Mouse (Mus musculus) forebrain, embryonic 11.5 days (tissue): ENCODE measurements at regions not wholly inside any gene's neighbourhood (a gene's known extent, or its start where the extent isn't known, plus 50 kb on each side); places are given as distances from the start of the nearest gene placed in this dataset.

Experiments
- ATAC-seq: fragments of 200-750 bp; cut with Nextera tagmentation; replicated peaks from 2 replicates; pipeline ENCODE4 v1.8.0; 2017; ENCODE audit warnings: moderate TSS enrichment; ENCODE audit not compliant: low FRiP score
- DNase-seq: peaks from one replicate; pipeline ENCODE4 v3.0.0-alpha.2; 2017; ENCODE audit warnings: low spot score
- H3K27ac ChIP-seq: fragments of 300-500 bp; sonication (generic); 2 replicates; pipeline ENCODE4 v1.5.1; 2014; ENCODE audit warnings: low read depth, low read length
- H3K27me3 ChIP-seq: fragments of 300-500 bp; sonication (generic); 2 replicates; pipeline ENCODE4 v1.6.1; 2014; ENCODE audit warnings: mild to moderate bottlenecking, low read length, mixed read lengths; ENCODE audit not compliant: control insufficient read depth, insufficient read depth
- H3K36me3 ChIP-seq: fragments of 300-500 bp; sonication (generic); 2 replicates; pipeline ENCODE4 v1.6.1; 2014; ENCODE audit warnings: mild to moderate bottlenecking, low read length, moderate library complexity, mixed read lengths; ENCODE audit not compliant: control insufficient read depth, insufficient read depth
- H3K4me1 ChIP-seq: fragments of 300-500 bp; sonication (generic); replicated peaks from 2 replicates; pipeline ENCODE4 v1.6.1; 2014; ENCODE audit warnings: low read length, mixed read lengths; ENCODE audit not compliant: control insufficient read depth, insufficient read depth
- H3K4me2 ChIP-seq: fragments of 300-500 bp; sonication (generic); 2 replicates; pipeline ENCODE4 v1.6.1; 2014; ENCODE audit warnings: low read depth, mild to moderate bottlenecking, low read length, moderate library complexity, mixed read lengths; ENCODE audit not compliant: severe bottlenecking
- H3K4me3 ChIP-seq: fragments of 300-500 bp; sonication (generic); 2 replicates; pipeline ENCODE4 v1.5.1; 2014; ENCODE audit warnings: low read depth, low read length
- H3K9ac ChIP-seq: fragments of 300-500 bp; sonication (generic); 2 replicates; pipeline ENCODE4 v1.6.1; 2014; ENCODE audit warnings: low read length
- H3K9me3 ChIP-seq: fragments of 300-500 bp; sonication (generic); 2 replicates; pipeline ENCODE4 v1.6.1; 2016; ENCODE audit warnings: low read length, mixed read lengths; ENCODE audit not compliant: control insufficient read depth
- WGBS: fragments of 180-500 bp; shearing (Covaris S2); extraction: QIAGEN DNeasy Blood & Tissue Kit; methylation state at CpG from one replicate; pipeline ENCODE4 v1.1.7; 2014; 5-methylcytosine and 5-hydroxymethylcytosine counted together

DNA sequence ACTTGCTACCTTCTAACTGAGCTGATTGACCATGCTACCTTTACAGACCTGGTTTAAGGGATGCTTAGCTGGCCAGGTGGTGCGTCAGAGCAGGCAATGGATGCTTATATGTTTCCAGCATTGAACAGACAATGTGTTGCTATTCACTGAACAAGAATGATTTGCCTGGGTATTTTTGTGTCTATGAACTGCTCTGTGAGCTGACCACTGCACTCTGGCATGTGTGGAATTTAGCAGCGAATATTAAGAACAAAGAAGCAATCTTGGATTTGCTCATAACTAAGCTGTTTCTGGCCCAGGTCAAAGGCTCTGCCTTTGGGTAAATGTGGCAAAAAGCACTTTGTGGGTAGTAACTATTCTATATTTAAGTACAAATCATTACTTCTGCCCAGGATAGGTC is 58.3 kb upstream of the Ccdc39 start:
- Histone ChIP-seq H3K4me1 (peaks cover 11% of the 10 kb centered on the region), H3K27me3 (peaks cover 26% of the 10 kb centered on the region), H3K9me3 (no peaks in the 10 kb centered on the region), H3K9ac (no peak overlapping the region), H3K4me2 (no peak overlapping the region), H3K4me3 (no peak overlapping the region), H3K27ac (no peak overlapping the region), H3K36me3 (no peaks in the 10 kb centered on the region)
- ATAC-seq (no peak), DNase-seq (no peak)
- 72% methylated on average over 2 of the region's 2 CpGs for WGBS

- no peak overlapping the region for H3K9ac ChIP-seq
- peaks cover 11% of the 10 kb centered on the region for H3K4me1 ChIP-seq
- no peaks in the 10 kb centered on the region for H3K9me3 ChIP-seq
- no peaks in the 10 kb centered on the region for H3K36me3 ChIP-seq
- H3K27ac ChIP-seq: no peak overlapping the region
- H3K4me2 ChIP-seq: no peak overlapping the region
- no peak for DNase-seq
- peaks cover 33% of the 10 kb centered on the region for H3K27me3 ChIP-seq
- no peak overlapping the region for H3K4me3 ChIP-seq
- ATAC-seq: no peak
- WGBS: 78% methylated on average over 8 of the region's 8 CpGs
Observed at GRCm38 (mm10) chr3:33903326-33903725, 59.2 kb upstream of the Ccdc39 start.

DNA sequence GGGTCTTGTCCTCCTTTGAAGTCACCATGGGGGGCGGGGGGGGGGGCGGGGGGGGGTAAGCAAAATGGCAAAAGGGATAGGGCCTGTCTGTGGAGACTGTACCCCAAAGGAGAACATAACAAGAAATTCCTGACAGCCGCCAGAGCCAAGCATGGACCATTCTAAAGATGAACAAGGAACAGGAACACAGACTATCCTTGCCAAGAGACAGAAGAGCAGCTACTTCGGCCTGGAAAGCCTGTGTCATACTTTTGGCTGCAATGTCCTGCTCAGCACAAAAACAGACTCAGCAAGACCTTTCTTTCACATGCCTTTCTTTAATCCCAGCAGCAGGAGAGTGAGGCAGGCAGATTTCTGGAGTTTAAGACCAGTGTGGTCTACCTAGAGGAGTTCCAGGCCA is 59.7 kb upstream of the Ccdc39 start:
- Histone ChIP-seq H3K9ac (no peak overlapping the region), H3K9me3 (no peaks in the 10 kb centered on the region), H3K27me3 (peaks cover 35% of the 10 kb centered on the region), H3K4me1 (peaks cover 11% of the 10 kb centered on the region), H3K4me2 (no peak overlapping the region), H3K36me3 (no peaks in the 10 kb centered on the region), H3K27ac (no peak overlapping the region), H3K4me3 (no peak overlapping the region)
- ATAC-seq: no peak
- no peak for DNase-seq
- 49% methylated on average over 4 of the region's 4 CpGs for WGBS

DNA sequence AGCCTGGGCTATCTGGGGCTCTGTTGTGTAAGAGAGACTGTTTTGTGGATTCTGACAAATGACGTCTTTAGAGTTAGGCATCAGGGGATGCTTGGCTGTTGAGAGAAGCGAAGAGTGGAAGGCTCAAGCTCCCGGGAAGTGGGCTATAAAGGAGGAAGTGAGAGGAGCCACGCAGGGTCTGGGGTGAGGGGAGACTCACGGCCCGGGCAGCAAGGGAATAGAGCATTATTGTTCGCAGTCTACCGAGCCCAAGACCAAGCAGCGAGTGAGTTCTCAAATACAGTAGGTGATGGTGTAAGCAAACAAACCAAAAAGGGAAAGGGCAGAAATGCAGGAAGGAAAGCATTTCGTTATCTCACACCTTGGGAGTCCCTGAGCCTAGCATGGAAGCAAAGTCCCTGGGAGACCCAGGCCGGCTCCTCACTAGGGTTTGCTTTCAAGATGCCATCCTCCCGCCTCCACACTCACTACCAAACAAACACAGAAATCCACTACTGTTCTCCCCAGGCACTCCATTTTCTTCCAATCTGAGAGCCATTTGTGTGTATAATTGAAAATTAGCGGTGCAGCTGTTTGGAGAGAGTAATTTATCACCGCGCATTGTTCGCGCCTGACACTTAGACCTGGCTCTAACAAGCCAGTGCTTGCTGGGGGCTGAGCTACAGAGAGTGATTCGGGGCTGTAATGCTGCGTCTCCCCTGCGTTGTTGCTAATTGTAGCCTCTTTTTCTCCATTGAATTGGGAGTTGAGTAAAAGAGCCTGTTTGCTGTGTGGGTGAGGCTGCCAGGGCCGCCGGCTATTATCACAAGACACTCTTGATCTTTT is 61.0 kb upstream of the Ccdc39 start:
- Histone ChIP-seq H3K36me3 (no peaks in the 10 kb centered on the region), H3K9me3 (no peaks in the 10 kb centered on the region), H3K27ac (peak overlapping the region; percentile 42; the same call in 1 of the 2 replicates), H3K4me1 (peaks cover 11% of the 10 kb centered on the region), H3K27me3 (peaks cover 41% of the 10 kb centered on the region), H3K4me2 (peak overlapping the region; percentile 34), H3K4me3 (no peak overlapping the region), H3K9ac (no peak overlapping the region; the same call in 1 of the 2 replicates)
- peak; percentile 82 for DNase-seq
- ATAC-seq: peak; percentile 87
- 25% methylated on average over 22 of the region's 22 CpGs for WGBS

DNA sequence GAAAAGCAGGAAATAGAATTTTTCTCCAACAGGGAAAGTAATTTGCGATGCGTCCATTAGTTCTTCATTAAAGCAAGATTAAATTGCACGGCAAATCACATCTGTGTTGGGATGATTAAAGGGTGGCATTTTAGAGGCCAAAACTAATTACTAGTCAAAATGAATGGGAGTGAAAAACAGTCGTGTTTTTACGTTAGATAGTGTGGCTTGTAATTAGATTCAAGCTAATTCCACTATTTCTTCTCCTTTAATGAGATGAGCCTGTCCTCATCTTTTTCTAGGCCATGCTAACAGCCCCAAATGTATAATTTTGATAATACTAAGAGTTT is 61.5 kb upstream of the Ccdc39 start:
- ATAC-seq (peak; percentile 51; the same call in 1 of the 2 replicates), DNase-seq (no peak)
- peaks cover 39% of the 10 kb centered on the region for H3K27me3 ChIP-seq
- no peaks in the 10 kb centered on the region for H3K36me3 ChIP-seq
- no peak overlapping the region; the same call in 1 of the 2 replicates for H3K4me2 ChIP-seq
- H3K9me3 ChIP-seq: no peaks in the 10 kb centered on the region
- no peak overlapping the region for H3K27ac ChIP-seq
- no peak overlapping the region for H3K4me3 ChIP-seq
- H3K4me1 ChIP-seq: peaks cover 11% of the 10 kb centered on the region
- no peak overlapping the region for H3K9ac ChIP-seq
- 18% methylated on average over 5 of the region's 5 CpGs for WGBS

- H3K9ac ChIP-seq: no peak overlapping the region
- no peaks in the 10 kb centered on the region for H3K36me3 ChIP-seq
- no peak for DNase-seq
- H3K27ac ChIP-seq: no peak overlapping the region
- WGBS: 88% methylated on average over 8 of the region's 8 CpGs
- no peak for ATAC-seq
- H3K4me1 ChIP-seq: peaks cover 11% of the 10 kb centered on the region
- no peaks in the 10 kb centered on the region for H3K9me3 ChIP-seq
- H3K4me3 ChIP-seq: no peak overlapping the region
- H3K4me2 ChIP-seq: no peak overlapping the region
- peaks cover 33% of the 10 kb centered on the region for H3K27me3 ChIP-seq
Observed at GRCm38 (mm10) chr3:33907061-33907460, 63.0 kb upstream of the Ccdc39 start.

GRCm38 (mm10) chr3:33911559-33911958 is 67.4 kb upstream of the Ccdc39 start:
- Histone ChIP-seq H3K4me2 (no peak overlapping the region), H3K36me3 (no peaks in the 10 kb centered on the region), H3K27ac (no peak overlapping the region), H3K9me3 (no peaks in the 10 kb centered on the region), H3K4me1 (no peaks in the 10 kb centered on the region; the same call in 1 of the 2 replicates), H3K9ac (no peak overlapping the region), H3K27me3 (peaks cover 25% of the 10 kb centered on the region), H3K4me3 (no peak overlapping the region)
- no peak for ATAC-seq
- no peak for DNase-seq
- 88% methylated on average over 9 of the region's 9 CpGs for WGBS

GRCm38 (mm10) chr3:33913470-33913869 is 69.4 kb upstream of the Ccdc39 start:
- peaks cover 10% of the 10 kb centered on the region for H3K27me3 ChIP-seq
- WGBS: 88% methylated on average over 5 of the region's 5 CpGs
- no peak for ATAC-seq
- no peak overlapping the region for H3K27ac ChIP-seq
- no peaks in the 10 kb centered on the region for H3K4me1 ChIP-seq
- no peak for DNase-seq
- H3K9me3 ChIP-seq: no peaks in the 10 kb centered on the region
- no peak overlapping the region for H3K4me3 ChIP-seq
- H3K9ac ChIP-seq: no peak overlapping the region
- H3K4me2 ChIP-seq: no peak overlapping the region
- no peaks in the 10 kb centered on the region for H3K36me3 ChIP-seq

DNA sequence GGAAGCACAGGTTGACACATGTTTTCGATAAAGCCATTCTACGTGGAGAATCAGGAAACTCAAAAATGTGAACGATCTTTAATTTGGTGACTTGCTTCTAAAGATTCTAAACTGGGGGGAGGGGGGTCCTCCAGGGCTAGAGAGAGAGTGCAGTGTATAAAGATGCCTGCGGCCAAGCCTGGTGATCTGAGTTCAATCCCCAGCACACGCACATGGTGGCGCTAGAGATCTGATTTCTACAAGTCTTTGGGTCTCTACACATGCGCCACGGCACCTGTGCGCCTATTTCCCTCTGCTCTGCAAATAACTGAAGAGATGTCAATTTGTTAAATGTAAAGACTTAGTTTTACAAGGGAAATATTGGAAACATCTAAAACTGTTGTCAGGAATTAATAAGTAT is 70.3 kb upstream of the Ccdc39 start:
- no peak overlapping the region for H3K27ac ChIP-seq
- H3K4me3 ChIP-seq: no peak overlapping the region
- H3K9me3 ChIP-seq: no peaks in the 10 kb centered on the region
- H3K4me1 ChIP-seq: no peaks in the 10 kb centered on the region
- no peak for DNase-seq
- no peak overlapping the region for H3K9ac ChIP-seq
- peaks cover 4% of the 10 kb centered on the region; the same call in 1 of the 2 replicates for H3K27me3 ChIP-seq
- ATAC-seq: no peak
- 66% methylated on average over 9 of the region's 9 CpGs for WGBS
- H3K4me2 ChIP-seq: no peak overlapping the region
- no peaks in the 10 kb centered on the region for H3K36me3 ChIP-seq
